Mouse (Mus musculus): ENCODE measurements around the gene Hnrnpul1. TPM values are rescaled to one million over a fixed set of nuclear protein-coding genes. Genes with fewer than 3 reads are reported as not detected.
"Not testable (repeated sequence)": the region's sequence is repeated elsewhere in the genome, so short reads cannot be mapped to it uniquely, and the experiment has no call there.

The Hnrnpul1 gene
- total RNA-seq (2021): 100 to 1,000 TPM in 1 of 2 experiments, 10 to 100 TPM in 1; 99.1 to 110 TPM
- long read RNA-seq, transcript Hnrnpul1-201 (15 exons, 3,354 nt): minor isoform, 6 of 93 reads
- long read RNA-seq, transcript Hnrnpul1-205 (15 exons, 3,784 nt): major isoform, 71 of 93 reads
- long read RNA-seq, partial matches to known transcripts: 12 of 93 reads
- long read RNA-seq, other reads (novel, unspliced or antisense): 3 of 93 reads

GRCm38 (mm10) chr7:25754738-25755467, at the start of gene Hnrnpul1:
Gene Hnrnpul1 (minus strand): TSS chr7:25754757.
- peak; percentile 100 for DNase-seq (ENCODE audit: low spot score in 2 of 2)

GRCm38 (mm10) chr7:25803460-25803859, 48.9 kb upstream of the Hnrnpul1 start:
- no peak for DNase-seq (ENCODE audit: low spot score in 2 of 2)

GRCm38 (mm10) chr7:25802241-25803125, 47.9 kb upstream of the Hnrnpul1 start:
- DNase-seq (ENCODE audit: low spot score in 2 of 2): no peak

- DNase-seq (ENCODE audit: low spot score in 2 of 2): no peak
These were observed 46.5 kb upstream of the Hnrnpul1 start for GRCm38 (mm10) chr7:25801031-25801430.

- no peak for DNase-seq (ENCODE audit: low spot score in 2 of 2)
These were observed 44.8 kb upstream of the Hnrnpul1 start for GRCm38 (mm10) chr7:25799369-25799768.

GRCm38 (mm10) chr7:25798540-25798939, 44.0 kb upstream of the Hnrnpul1 start:
- DNase-seq (ENCODE audit: low spot score in 2 of 2): no peak

GRCm38 (mm10) chr7:25794775-25795174, 40.2 kb upstream of the Hnrnpul1 start:
- no peak for DNase-seq (ENCODE audit: low spot score in 2 of 2)

- DNase-seq (ENCODE audit: low spot score in 2 of 2): no peak
These were observed 39.1 kb upstream of the Hnrnpul1 start for GRCm38 (mm10) chr7:25793679-25794078.

GRCm38 (mm10) chr7:25792966-25793365, 38.4 kb upstream of the Hnrnpul1 start:
- DNase-seq (ENCODE audit: low spot score in 2 of 2): not testable (repeated sequence)

GRCm38 (mm10) chr7:25790615-25791014, 36.1 kb upstream of the Hnrnpul1 start:
- no peak for DNase-seq (ENCODE audit: low spot score in 2 of 2)

GRCm38 (mm10) chr7:25789129-25789440, 34.5 kb upstream of the Hnrnpul1 start:
- no peak for DNase-seq (ENCODE audit: low spot score in 2 of 2)

GRCm38 (mm10) chr7:25788220-25789128, 33.9 kb upstream of the Hnrnpul1 start, which contains the start of gene Axl:
Gene Axl (minus strand): TSS chr7:25788705.
- DNase-seq (ENCODE audit: low spot score in 2 of 2): no peak

GRCm38 (mm10) chr7:25787456-25788219, 33.1 kb upstream of the Hnrnpul1 start:
- no peak for DNase-seq (ENCODE audit: low spot score in 2 of 2)

GRCm38 (mm10) chr7:25786974-25787373, 32.4 kb upstream of the Hnrnpul1 start:
- DNase-seq (ENCODE audit: low spot score in 2 of 2): no peak

GRCm38 (mm10) chr7:25785752-25786151, 31.2 kb upstream of the Hnrnpul1 start:
- no peak for DNase-seq (ENCODE audit: low spot score in 2 of 2)

GRCm38 (mm10) chr7:25784808-25785207, 30.3 kb upstream of the Hnrnpul1 start:
- no peak for DNase-seq (ENCODE audit: low spot score in 2 of 2)

- no peak for DNase-seq (ENCODE audit: low spot score in 2 of 2)
These were observed 29.2 kb upstream of the Hnrnpul1 start for GRCm38 (mm10) chr7:25783746-25784145.

- peak in 1 of 2 experiments; percentile 39 for DNase-seq (ENCODE audit: low spot score in 2 of 2)
These were observed 28.2 kb upstream of the Hnrnpul1 start for GRCm38 (mm10) chr7:25782744-25783143.

- DNase-seq (ENCODE audit: low spot score in 2 of 2): no peak
These were observed 27.5 kb upstream of the Hnrnpul1 start for GRCm38 (mm10) chr7:25781937-25782610.

Measured in layer of hippocampus, adult 18-20 months (tissue).